Mouse (Mus musculus): ENCODE data around the gene Lmbr1l.

DNA sequence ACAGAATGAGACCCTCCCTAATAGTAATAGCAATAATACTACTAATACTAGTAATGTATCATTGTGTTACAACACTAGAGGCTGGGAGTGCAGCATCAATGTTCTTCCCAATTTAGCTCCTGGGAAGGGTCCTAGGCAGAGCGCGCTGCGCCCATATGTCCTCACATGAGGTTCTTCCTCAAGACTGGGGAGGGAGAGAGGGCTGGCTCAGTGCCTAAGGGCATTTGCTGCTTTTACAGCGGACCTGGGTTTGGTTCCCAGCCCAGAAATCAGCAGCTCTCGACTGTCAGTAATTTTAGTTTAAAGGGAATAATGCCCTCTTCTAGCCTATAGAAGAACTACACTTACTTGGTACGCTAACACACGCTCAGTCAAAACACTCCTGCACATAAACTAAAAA, 30.5 kb downstream of the Lmbr1l start:
- TF ChIP-seq CTCF (IDR thresholded peaks at IDR 0.05; ENCODE audit: low read depth) (no peak), EP300 (IDR thresholded peaks at IDR 0.05; ENCODE audit: low read depth) (no peak)
